Mouse (Mus musculus) ovary, postnatal 36 days (tissue): ENCODE data around the gene Lrrc4.

Source experiments
- DNase-seq: peaks from one replicate; pipeline ENCODE4 v3.0.0; 2022; ENCODE audit warnings: low spot score, mixed read lengths

The Lrrc4 gene

DNA sequence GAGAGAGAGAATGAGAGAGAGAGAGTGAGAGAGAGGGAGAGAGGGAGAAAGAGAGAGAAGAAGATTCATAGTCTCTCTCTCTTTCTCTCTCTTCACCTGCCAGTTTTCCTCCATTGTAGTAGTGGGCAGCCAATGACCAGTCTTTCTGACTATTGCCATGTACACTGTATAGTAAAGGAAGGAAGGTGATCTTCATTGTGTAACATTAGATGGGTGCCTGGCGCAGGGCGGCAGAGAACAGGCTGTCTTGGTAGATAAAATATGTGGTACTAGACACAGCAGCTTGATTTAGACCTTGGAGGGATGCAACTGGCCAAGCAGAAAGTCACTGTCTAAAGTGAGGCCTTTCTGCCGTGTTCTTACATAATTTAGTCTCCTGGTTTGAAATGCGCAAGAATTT is 216.7 kb downstream of the Lrrc4 start:
- no peak for DNase-seq

DNA sequence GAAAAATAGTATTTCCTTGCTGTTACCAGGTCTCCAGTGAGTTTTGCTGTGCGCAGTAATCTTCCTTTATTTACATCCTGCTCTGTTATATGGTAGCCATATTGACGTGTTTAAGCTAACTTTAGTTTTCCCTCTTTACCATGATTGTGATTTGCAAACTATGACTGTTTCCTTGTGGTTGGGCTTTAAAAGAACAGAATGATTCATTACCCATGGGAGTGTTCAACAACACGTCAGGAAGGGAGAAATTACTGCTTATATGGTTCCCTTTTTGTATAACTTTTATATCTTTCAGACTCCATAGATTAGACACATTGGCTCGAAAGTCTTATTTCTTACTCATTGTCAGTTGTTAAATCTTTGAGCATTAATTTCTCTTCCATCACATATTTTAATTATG is 218.1 kb downstream of the Lrrc4 start:
- DNase-seq: no peak
